ENCODE assay signal across 14 mouse cellular contexts in the genomic region with DNA sequence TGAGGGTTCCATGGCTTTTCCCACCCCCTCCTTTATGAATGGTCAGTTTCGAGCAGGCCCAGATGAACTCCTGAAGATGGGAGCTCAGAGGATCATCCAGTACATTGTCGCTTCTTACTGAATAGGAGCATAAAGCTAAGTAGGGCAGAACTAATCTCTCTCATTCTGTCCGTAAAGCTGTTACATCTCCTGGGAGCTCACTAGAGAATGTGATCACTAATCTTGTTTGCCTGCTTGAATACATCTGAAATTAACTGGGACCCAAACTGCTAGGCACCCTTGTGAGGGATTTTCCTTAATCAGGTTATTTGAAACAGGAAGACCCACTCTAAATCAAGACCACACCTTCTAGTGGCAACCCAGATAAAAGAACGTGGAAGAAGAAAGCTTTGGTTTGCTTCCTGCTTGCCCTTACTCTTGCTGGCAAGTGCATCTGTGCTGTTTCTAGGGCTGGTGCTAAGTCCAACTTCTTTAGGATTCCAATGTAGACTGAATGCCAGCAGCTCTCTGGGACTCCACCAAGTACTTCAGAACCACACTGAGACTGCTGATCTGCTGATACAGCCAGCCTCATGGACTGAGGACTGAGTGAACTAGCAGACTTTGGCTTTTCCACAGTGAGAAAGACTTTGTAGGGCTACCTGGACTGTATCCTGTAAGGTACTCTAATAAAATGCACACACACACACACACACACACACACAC.
"Had no signal": no experiment of that assay in that cellular context is flagged by ENCODE, and none has a peak within 500 bp of the region (broad histone marks: within the 10 kb centered on the region; RNA-seq: fewer than 3 reads in every experiment).

No protein-coding gene starts in this region.

- H3K4me2 ChIP-seq: intestine, embryonic 15.5 days; limb, embryonic 12.5 days; liver, embryonic 15.5 days; midbrain, embryonic 15.5 days; neural tube, embryonic 13.5 days had no signal

- H3K27ac ChIP-seq: intestine, embryonic 15.5 days; kidney, postnatal 0 days; layer of hippocampus, adult 2 months; limb, embryonic 12.5 days; liver, embryonic 15.5 days; midbrain, embryonic 10.5 days; midbrain, embryonic 15.5 days; neural tube, embryonic 13.5 days; stomach, postnatal 0 days had no signal

- DNase-seq: liver; lung, adult 2 months; lung, postnatal 4 days; thymus, postnatal 4 days had no signal

- H3K4me3 ChIP-seq: intestine, embryonic 15.5 days; layer of hippocampus, adult 2 months; limb, embryonic 12.5 days; liver, embryonic 15.5 days; midbrain, embryonic 10.5 days; midbrain, embryonic 15.5 days; neural tube, embryonic 13.5 days had no signal

- H3K36me3 ChIP-seq: intestine, embryonic 15.5 days; limb, embryonic 12.5 days; liver, embryonic 15.5 days; midbrain, embryonic 10.5 days; midbrain, embryonic 15.5 days; neural tube, embryonic 13.5 days had no signal

- H3K9ac ChIP-seq: intestine, embryonic 15.5 days; limb, embryonic 12.5 days; liver, embryonic 15.5 days; midbrain, embryonic 15.5 days; neural tube, embryonic 13.5 days had no signal

- ATAC-seq: intestine, embryonic 15.5 days; lung, postnatal 0 days; midbrain, embryonic 15.5 days had no signal

- H3K9me3 ChIP-seq: intestine, embryonic 15.5 days; limb, embryonic 12.5 days; liver, embryonic 15.5 days; midbrain, embryonic 10.5 days; midbrain, embryonic 15.5 days; neural tube, embryonic 13.5 days had no signal

- H3K27me3 ChIP-seq: intestine, embryonic 15.5 days; limb, embryonic 12.5 days; liver, embryonic 15.5 days; midbrain, embryonic 15.5 days; neural tube, embryonic 13.5 days had no signal
